Mouse (Mus musculus) thymus, postnatal 0 days (tissue): ENCODE measurements around the gene Rpl4. TPM values are rescaled to one million over a fixed set of nuclear protein-coding genes. Genes with fewer than 3 reads are reported as not detected.
"Not testable (repeated sequence)": the region's sequence is repeated elsewhere in the genome, so short reads cannot be mapped to it uniquely, and the experiment has no call there.

Source experiments
- DNase-seq: peaks from one replicate; pipeline ENCODE4 v3.0.0-alpha.2; 2015; ENCODE audit warnings: low spot score
- polyA plus RNA-seq: library from polyadenylated mRNA; unstranded; fragments of >200 nt; fragmentation: Nextera tagmentation; extraction: Ambion mirVana; gene quantifications from 2 replicates; pipeline ENCODE4 v1.2.1, GENCODE M21; 2015

The Rpl4 gene
- 1,382 and 1,420 TPM in 2 replicates for polyA plus RNA-seq

- DNase-seq: peak; percentile 91
These were observed at the start of gene Rpl4, which contains the start of gene Zwilch for GRCm38 (mm10) chr9:64172816-64173665. Gene Rpl4, plus strand, starts transcription at chr9:64173375. Gene Zwilch, minus strand, starts transcription at chr9:64173104.

GRCm38 (mm10) chr9:64124846-64125245 lies 48.3 kb upstream of the Rpl4 start:
- DNase-seq: not testable (repeated sequence)

DNA sequence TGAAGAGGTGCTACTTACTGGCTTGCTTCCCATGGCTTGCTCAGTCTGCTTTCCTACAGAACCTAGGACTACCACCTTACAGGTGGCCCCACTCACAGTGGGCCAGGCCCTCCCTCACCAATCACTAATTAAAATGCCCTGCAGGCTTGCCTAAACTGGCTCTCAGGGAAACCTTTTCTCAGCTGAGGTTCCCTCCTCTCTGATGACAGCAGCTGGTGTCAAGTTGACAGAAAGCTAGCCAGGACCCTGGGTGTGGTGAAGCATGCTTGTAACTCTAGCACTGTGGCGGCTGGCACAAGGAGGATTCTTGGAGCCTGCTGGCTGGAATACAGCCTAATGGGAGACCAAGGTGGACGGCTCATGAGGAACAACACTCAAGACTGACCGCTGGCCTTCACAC lies 47.9 kb upstream of the Rpl4 start:
- no peak for DNase-seq

DNA sequence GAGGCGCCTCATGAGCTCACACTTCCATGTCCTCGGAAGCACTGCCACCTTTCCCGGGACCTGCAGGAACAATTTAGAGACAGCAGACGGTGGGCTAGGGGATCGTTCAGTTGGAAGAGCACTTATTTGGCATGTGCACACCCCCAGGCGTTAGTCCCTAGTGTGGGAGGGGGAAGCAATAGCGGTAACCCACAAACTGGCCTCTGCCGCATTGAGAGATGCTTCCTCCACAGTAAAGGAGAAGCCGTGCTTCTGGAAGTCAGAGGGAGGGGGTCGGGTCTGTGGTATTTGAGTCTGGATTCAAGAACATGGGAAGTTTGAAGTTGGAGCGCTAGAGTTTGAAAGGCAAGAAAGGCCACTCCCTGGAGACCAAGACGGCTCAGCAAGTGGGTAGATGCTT lies 47.1 kb upstream of the Rpl4 start:
- no peak for DNase-seq

DNA sequence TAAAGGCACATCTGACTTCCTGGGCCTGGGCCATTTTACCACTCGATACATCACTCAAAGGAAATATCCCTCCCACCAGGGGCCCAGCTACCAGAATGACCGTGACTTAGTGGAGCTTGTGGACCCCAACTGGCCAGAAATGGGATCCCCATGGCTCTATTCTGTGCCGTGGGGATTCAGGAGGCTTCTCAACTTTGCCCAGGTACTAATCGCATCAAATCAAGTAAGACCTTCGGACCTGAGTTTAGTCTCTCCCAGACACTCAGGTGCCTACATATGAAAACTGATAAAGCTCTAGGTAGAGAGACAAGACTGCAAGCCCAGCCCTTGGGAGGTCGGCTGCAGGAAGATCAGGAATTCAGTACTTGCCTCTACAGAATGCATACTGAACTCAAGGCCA lies 41.6 kb upstream of the Rpl4 start:
- no peak for DNase-seq

- peak; percentile 59 for DNase-seq
These were observed 34.3 kb upstream of the Rpl4 start for GRCm38 (mm10) chr9:64138896-64139295.

- no peak for DNase-seq
These were observed 33.3 kb upstream of the Rpl4 start for GRCm38 (mm10) chr9:64139879-64140278.

DNA sequence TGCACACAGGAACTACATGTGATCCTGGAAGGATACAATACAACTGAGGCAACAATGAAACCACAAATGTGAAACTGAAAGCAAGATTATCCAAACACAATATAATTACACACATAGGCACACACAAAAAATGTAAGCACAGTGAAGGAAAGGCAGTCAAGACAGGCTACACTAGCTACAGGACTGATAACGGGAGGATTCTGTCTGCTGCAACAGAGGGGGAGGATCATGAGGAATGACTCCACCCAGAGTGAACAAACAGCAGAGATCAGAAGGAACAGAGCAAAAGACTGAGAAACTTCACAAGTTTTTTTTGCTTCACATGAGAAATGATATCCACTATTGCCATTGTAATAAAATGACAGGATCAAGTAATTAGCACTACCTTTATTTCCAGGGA lies 16.5 kb upstream of the Rpl4 start:
- no peak for DNase-seq

DNA sequence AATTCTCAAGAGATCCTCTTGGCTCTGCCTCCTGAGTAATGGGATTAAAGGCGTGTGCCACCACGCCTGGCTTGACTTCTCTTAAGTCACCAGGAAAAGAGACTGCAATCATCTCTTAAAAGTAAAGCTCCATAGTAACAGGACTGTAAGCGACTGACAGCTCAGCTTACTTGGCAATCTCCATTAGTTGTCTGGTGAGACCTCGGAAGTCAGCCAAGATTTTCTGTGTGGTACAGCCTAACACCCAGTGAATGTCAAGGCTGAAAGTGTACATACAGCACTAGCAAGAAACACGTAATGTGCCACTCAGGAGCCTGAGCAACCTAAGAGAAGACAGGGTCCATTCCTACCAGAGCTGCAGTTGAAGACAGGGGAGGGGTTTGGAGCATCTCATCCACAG lies 12.7 kb upstream of the Rpl4 start:
- no peak for DNase-seq

DNA sequence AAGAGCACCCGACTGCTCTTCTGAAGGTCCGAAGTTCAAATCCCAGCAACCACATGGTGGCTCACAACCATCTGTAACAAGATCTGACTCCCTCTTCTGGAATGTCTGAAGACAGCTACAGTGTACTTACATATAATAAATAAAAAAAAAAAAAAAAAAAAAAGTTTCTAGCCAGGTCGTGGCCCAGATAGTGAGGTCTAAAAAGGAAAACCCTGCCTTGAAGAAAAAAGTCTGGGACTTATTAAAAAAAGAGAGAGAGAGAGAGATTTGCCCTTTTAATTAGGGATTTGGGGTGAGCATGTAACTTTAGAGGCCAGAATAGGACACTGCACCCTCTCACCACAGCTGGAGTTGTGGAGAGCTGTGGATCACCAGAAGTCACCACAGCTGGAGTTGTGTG lies 3.2 kb upstream of the Rpl4 start:
- DNase-seq: not testable (repeated sequence)

- DNase-seq: no peak
These were observed 895 bp upstream of the Rpl4 start for GRCm38 (mm10) chr9:64172145-64172815.

- DNase-seq: no peak
These were observed 568 bp downstream of the Rpl4 start for GRCm38 (mm10) chr9:64173666-64174220.

GRCm38 (mm10) chr9:64174341-64174740 lies 1.2 kb downstream of the Rpl4 start:
- DNase-seq: no peak

- no peak for DNase-seq
These were observed 1.6 kb downstream of the Rpl4 start for GRCm38 (mm10) chr9:64174766-64175165.

DNA sequence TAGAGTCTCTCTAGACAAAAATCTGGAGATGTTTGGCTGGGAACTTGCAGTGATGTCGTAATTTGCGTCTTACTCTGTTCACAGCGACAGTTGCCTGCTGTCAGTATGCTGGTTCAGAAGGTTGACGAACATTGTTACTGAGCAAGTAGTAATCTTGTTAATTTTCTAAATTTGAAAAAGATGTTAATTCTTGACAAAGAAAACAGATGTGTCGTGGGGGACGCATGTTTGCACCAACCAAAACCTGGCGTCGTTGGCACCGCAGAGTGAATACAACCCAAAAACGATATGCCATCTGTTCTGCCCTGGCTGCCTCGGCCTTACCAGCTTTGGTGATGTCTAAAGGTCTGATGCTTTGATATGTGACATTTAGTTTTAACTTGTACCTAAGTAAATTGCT lies 2.2 kb downstream of the Rpl4 start:
- no peak for DNase-seq

GRCm38 (mm10) chr9:64178610-64178973 lies 5.4 kb downstream of the Rpl4 start:
- DNase-seq: no peak

DNA sequence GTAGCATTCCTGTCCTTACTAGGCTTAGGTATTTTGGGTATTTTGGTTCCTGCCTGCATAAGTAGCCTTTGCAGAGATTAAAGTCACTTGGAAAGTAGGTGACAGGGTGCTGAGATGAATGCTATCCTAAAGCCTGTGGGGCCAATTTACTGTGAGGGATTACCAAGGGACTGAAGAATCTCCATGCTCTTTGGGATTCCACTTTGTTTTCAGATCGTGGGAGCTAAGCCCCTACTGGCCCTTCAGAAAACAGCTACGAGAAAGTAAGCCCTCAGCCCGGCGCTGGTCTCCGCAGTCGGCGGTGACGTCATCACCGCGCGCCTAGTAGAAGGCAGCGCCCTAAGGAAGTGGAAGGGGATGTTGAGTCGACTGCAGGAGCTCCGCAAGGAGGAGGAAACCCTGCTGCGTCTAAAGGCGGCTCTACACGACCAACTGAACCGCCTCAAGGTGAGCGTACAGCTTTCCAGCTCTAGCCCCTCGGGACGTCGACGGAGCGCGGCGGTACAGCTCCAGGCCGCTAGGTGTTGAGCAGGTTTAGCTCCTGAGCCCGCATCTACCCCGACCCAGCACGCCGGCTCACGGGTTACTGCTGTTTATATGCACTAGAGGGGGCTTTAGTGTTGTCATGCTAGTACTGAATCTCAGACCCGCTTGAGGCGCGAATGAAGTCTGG lies 5.9 kb downstream of the Rpl4 start, which contains the start of gene Snapc5:
TSS of gene Snapc5 (plus strand) at position 301 of the 673 bp plus-strand sequence.
- peak; percentile 96 for DNase-seq

DNA sequence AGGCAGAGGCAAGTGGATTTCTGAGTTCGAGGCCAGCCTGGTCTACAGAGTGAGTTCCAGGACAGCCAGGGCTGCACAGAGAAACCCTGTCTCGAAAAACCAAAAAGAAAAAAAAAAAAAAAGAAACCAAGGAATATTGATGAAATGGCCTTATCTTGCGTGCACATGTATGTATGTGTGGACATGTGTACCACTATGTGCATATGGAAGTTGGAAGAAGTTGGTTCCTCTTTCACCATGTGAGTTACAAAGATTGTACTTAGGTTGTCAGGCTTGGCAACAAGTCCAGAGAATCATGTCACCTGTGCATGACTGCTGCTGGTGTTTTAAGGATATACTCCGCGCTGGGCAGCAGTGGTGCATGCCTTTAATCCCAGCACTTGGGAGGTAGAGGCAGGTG lies 10.1 kb downstream of the Rpl4 start:
- not testable (repeated sequence) for DNase-seq

GRCm38 (mm10) chr9:64184166-64184840 lies 11.1 kb downstream of the Rpl4 start:
- DNase-seq: no peak

DNA sequence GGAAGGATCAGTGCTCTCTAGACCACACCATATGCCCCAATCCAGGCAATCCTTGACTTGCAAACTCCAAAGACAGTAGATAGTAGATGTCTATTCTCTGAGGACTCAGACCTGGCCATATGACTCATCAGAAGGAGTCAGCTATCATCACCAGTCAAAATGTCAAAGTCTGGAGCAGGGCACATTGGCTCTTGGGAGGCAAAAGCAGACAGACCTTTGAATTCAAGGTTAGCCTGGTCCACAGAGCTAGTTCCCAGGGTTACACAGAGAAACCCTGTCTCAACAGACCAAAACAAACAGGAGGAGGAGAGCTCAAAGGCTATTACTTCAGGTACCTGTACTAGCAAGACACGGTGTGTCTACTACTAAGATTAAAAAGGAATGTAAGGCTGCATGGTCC lies 20.7 kb downstream of the Rpl4 start:
- DNase-seq: no peak

GRCm38 (mm10) chr9:64195554-64195953 lies 22.4 kb downstream of the Rpl4 start:
- DNase-seq: no peak
